Mouse (Mus musculus) right cerebral cortex, postnatal 4 days (tissue): ENCODE measurements at regions not wholly inside any gene's neighbourhood (a gene's known extent, or its start where the extent isn't known, plus 50 kb on each side); places are given as distances from the start of the nearest gene placed in this dataset.
A peak's percentile ranks its signal among the peaks of the same experiment; 100 is the strongest.

Experiments
- DNase-seq: peaks from one replicate; pipeline ENCODE4 v3.0.0-alpha.2; 2022

DNA sequence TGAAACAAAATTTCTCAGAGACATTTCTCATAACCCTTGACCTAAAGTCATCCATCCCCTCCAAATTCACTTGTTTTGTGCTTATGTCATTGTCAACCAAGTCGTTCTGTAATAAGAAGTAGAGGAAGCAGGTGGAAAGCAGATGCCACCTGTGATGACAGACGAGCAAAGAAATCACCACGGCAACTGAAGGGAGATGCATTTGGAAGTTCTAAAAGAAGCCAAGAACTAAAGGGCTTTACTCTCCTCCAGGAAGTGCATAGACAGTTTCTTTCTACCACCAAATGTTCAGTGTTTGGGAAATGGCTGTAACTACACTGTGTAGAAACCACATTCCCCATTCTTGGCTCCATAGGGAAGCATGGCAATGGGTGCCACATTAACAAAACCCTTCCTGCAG is 317.4 kb downstream of the Gm10184 start:
- no peak for DNase-seq

DNA sequence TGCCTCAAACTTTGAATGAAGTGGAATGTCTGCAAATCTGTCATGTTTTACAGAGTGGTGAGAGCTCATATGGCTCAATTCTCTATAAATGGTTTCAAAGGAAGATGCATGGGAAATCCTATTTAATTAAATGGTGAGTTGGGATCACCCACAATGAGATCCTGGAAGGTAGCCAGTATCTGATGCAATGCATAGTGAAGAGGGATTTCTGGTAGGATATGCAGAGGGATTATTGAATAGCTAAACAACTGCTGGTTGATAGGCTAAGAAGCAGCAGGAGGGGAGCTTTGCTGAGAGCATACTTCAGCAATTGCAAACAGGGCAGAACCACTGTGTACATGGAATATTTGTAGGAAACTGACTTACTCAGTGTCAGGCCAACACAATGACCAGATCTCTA is 350.7 kb downstream of the Gm10184 start:
- no peak for DNase-seq

DNA sequence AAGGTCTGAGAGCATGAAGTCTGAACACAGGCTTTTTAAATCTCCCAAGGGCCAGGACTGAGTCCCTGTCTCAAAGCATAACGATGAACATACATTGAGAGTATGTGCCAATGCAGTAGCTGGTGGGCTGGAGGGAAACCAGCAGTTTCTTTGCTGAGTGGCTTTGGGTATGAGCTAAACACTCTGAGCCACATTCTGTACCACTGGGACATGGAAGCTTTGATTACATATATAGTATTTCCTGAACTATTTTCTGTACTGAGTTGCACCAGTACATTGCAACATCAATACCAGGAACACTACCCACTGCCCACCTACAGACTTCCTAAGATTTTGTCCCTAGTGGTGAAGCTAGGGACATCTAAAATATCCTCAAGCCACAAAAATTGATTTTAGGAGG is 354.3 kb upstream of the Fshr start:
- no peak for DNase-seq

DNA sequence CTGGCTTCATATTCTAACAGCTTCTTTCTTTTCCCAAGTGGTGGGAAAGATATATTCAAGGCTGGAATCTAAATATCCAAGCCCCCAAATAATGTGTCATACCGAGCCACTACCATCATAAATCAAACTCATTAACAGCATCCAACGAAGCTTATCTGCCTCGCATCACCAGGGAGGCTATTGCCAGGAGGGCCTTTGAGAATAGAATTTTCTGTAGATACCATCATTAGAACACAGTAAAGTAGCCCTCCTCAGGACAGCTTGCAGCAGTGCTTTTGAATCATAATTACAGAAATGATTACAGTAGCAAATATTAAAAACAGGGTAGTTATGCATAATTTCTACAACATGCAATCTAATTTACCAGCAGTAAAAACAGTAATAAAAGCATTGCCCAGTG is 353.1 kb upstream of the Fshr start:
- no peak for DNase-seq

DNA sequence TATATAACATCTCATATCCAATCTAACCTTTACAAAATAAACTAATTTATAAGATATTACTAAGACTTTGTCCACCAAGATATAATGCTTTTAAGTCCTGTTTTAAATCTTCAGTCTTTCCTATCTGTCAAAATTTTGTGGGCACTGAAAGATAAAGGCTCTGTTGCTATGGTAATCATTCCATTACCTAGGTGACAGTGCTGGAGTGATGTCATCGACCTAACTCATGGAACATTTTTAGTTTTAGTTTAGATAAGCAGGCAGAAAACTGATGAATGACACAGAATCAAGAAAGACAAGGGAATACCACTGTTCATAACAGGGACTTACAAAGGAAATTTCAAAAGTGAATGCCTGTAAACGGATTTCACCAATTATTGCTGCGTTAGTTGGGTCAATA is 350.3 kb upstream of the Fshr start:
- DNase-seq: no peak

DNA sequence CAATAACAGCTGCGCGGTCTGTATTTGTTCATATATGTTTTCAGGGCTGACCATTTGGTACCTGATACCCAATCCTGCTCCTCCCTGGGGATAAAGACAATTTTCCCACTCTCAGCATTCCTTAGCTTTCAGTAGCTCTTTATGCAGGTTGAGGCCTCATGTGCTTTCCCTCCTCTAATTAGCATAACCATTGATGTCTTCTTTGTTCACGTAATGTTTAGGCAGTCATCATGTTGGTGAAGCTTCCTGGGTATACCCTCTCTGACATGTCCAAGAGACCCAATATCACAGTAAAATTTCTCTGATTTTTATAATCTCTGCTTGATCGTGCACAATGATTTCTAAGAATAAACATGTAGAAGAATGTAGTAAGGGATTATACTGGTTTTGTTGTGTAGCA is 321.4 kb upstream of the Fshr start:
- DNase-seq: no peak

DNA sequence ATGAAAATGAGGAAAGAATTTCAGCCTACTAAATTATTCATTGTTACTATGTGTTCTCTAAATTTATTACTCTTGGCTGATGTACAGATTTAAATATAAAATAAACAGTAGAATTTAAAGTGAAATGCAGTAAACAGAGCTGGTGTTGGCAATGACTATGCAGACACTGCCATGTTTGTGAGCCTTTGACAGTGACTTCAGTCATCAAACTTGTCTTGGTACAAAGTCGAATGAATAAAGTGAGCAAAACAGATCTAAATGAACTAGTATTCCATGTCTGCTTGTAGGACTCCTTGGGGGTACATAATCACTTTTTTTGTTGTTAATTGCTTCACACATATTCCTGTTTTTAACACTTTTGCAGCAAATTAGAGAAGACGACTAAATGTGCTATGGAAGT is 318.9 kb upstream of the Fshr start:
- DNase-seq: no peak

DNA sequence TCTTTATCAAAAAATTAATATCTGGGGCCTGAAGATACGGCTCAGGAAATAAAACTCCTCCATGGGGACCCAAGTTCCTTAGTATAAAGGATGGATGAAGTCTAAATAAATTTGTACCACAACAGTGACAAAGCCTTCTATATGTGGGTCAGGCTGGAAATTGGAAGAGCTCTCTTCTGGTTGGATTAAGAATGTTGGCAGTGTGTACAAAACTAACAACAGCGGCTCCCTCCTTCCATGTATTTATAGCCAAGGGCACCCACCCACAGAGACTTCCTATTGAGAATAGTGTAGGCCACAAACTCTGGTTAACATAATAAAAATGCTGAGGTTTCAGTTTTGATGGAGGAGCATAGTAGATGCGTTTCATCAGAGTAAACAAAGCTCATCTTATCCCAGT is 304.8 kb upstream of the Fshr start:
- no peak for DNase-seq

DNA sequence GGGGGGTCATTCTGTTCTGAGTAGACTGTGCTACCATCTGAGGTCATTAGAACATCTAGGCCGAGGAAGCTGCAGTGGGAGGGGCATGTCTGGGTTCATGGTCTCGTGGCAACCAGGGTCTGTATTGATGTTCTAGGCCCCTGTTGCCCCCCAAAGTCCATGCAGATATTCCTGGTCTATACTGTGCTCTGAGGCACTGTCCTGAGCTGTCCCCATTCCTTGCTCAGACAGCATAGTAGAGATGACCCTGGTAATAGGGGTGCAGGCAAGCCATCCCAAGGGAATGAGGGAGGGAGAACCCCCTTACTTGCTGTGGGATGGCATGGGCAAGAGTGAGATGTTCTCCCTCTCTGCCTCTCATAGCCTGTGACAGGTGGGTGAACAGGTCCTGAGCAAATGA is 293.1 kb upstream of the Fshr start:
- DNase-seq: no peak

DNA sequence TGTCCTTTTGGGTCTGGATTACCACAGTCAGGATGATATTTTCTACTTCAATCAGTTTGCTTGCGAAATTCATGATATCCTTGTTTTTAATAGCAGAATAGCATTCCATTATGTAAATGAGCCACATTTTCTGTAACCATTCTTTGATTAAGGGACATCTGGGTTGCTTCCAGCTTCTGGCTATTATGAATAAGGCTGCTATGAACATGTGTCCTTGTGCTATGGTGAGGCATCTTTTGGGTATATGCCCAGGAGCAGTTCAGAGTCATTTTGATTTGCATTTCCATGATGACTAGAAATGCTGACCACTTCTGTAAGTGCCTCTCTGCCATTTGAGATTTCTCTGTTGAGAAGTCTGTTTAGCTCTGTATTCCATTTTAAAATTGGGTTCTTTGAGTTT is 266.0 kb upstream of the Fshr start:
- DNase-seq: no peak

DNA sequence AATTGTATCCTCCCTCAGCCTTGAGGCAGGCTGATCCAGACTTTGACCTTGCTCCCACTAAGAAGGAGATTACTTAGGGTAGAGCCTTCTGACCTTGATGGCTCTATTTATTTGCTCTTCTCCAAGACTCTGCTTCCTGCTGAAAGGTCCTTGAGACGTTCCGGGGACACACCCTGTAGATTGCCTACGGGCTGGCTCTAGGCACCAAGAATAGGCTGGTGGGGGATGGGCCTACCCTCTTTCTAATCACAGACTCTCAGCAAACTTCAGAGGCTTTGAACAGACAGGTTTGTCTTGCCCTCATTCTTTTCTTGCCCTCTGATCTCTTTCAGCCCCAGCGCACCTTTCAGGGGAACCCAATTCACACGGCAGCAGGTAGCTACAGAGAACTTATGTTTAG is 265.4 kb upstream of the Fshr start:
- DNase-seq: no peak

DNA sequence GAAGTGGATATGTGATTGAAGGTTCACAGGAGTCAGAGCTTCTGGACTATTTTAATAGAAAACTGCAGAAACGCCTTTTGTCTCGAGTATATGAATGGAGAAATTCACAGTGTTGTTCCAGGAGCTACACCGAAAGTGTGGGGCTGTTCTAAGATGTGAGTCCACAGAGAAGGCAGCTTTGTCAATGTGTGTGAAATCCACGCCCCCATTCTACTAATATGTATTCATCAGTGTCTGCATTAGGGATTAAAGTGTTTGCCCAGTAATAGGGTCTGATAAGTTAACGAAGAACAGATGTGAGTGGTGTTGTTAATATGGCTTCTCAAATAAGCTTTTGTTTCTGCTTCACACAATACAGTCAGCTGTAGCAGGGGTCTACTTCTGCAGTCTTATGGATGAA is 260.0 kb upstream of the Fshr start:
- DNase-seq: no peak

DNA sequence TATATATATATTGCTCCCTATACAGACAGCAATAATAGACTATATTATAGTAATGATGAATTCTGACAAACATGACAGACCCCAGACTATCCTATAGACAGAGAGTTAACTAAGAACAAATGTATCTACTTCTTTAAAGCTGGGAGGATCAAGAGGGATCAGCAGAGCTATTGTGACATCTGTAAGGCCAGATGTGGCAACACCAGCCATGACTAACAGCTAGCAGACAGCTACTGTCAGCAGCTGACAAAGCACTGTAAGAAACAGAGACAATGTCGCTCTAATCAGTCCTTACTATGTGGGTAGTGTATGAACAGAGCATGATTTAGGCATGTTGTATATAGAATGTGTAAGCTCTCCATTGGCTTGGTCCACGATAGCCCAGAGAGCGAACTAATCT is 253.8 kb upstream of the Fshr start:
- no peak for DNase-seq

DNA sequence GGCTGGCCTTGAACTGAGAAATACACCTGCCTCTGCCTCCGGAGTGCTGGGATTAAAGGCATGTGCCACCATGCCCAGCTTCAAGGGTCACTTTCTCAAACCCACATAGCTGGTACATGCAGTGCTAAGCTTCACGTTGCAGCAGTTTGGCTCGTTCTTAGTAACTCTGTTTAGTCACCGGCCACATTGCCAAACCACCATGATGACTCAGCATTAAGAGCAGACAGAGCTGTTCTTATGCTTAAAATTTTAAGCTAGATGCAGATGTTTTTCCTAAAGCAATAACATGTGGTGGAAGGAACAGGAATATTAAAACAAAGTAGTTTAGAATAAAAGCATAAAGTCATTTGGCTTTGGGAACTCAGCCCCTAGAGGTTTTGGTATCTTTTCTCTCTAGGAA is 250.2 kb upstream of the Fshr start:
- DNase-seq: no peak

DNA sequence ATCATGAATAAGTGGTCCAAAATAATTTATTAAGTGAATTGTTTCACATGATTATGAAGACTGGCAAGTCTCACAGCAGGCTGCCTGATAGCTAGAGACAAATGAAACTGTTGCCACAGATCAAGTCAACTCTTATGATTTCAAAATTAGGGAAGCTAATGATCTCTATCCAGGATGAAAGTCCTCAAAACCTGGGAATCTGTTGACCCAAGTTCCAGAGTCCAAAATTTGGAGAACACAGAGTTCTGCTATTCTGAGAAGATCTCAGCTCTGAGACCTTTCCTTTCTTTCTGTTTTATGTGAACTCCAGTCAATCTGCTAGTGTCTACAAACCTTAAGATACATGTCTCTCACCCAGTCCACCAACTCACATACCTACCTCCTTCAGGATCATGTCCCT is 248.9 kb upstream of the Fshr start:
- no peak for DNase-seq

DNA sequence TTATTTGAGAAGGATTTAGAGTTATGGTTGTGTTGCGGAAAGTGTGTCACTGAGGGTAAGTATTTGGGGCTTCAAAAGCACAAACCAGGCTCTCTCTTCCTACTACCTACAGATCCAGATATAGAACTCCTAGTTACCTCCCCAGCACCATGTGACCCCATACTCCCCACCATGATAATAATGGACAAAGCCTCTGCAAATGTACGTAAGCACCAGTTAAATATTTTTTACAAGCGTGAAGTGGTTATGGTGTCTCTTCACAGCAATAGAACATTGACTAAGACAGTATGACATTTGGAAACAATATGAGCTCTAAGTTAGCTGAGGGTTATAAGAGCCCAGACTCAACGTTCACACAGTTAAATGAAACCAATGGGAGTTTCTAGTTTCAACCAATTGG is 233.8 kb upstream of the Fshr start:
- DNase-seq: no peak

DNA sequence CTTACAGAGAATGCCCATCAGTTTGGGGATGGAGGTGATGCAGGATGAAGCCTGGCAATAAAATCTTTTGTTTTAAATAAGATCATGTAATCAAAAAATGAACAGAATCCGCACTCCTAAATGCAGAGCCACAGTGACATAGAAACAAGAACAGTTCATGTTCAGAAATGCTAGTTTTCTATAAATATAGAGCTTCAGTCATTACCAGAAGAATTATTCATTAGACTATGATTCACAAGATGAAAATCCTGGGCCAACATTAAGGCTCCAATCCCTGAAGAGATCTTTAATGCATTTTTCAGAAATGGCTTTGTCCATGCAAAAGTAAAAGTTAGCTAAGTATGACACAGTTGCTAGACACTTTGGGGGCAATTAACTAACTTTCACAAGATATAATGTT is 209.6 kb upstream of the Fshr start:
- DNase-seq: no peak

DNA sequence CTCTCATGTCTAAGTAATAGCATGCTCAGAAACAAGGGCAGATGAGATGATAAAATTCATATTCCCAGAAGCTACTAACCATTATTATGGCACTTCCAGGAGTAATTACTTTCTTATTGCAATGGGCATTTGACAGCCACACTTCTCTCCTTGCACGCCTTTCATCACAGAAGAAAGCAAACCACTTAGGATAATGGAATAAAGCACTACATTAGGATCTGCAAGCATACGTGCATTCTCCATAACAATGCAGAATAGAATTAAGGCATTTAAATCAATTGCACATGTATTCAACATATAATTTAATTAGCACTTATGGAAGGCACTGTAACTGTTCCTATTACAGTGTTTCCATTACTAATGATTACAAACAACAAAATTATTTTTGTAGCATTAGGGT is 205.1 kb upstream of the Fshr start:
- no peak for DNase-seq

DNA sequence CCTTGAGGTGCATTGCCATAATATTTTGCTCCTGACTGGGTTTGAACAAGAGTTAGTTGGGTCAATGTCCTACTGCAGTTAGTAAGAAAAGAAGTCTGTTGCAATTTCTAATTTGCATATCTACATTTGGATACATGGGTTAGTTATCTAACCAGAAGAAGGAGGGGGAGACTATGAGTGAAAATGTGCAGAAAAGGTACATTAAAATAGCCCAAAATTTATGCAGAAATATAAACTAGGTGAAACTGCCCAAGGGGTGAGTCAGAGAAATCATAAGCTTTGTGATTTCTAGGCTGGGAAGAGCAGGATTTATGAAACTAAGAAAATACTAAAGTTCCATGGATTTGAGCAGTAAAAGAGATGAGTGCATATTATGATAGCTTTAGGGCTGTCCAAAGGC is 156.8 kb upstream of the Fshr start:
- no peak for DNase-seq

DNA sequence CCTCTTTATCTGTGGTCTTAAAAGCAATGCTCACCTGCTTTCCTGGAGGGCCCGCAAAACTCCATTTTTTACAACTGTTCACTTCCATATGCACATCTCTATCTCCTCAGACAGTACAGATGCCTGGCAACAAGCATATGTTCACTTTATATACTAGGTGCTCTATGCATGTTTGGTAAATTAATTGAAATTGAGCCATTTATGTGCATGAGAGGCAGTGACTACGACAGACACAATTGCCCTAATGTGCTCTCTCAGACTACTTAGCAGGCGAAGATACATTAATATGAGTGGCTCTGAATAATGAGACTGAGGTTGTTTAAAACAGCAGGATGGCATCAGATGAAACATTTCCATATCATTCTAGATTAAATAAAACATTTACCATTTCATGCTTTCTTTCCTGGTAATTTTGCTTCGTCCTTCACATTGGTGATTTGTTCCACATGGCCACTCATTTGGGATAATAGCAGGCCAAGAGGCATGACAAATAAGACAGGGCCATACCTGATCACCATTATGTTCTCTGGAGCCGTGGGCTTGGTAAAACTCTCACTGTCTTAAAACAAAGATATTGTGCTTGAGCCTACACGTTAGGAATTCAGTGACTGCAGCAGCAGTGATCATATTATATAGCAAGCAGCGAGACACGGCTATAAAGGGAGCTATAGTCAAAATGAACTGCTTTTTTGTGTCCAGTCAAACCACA is 140.2 kb upstream of the Fshr start:
- DNase-seq: no peak

DNA sequence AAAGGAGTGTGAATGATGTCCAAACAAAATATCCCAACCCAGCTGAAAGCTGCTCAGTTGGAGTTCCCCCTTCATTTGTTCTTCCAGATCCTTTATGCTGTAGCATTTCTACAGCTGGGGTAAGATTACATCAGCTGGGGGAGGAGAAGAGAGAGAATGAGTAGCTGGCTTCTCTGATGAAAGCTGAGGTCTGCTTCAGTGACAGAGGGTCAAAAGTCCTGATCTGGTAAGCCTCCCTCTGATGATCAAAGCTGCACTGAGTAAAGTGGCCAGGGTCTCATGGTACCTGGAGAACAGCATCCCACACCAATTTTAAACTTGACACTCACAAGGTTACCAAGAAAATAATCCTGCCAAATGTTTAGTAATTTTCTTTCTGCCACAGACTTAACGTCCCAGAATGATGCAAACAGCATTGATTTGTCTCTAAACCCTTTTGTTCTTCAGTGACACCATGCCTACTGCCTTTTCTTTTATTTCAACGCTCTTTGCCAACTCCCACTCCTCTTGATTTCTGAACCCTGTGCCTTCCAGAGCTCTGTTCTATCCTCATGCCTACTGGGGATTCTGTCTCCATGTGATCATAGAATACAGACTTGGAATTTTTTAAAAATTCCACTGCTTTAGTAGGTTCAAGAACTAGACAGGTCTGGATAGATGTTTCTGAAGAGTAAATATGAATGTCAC is 119.3 kb upstream of the Fshr start:
- DNase-seq: no peak

DNA sequence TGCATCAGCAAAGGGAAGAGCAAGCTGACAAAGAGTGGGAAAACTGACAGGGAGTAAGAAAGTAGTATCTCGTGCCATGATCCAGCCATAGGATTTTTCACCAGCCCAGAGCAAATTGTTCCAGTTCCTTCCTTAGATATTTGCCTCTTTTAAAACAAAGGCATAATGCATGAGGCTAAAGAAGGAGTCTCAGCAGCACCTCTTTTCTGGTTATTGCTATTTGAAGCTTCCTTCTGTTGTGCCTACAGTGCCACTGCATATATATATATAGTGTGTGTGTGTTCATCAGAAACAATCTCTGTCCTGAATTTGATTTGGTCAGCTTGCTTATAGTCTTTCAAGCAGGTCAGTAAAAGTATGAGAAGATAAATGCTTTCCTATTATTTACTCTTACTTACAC is 117.9 kb upstream of the Fshr start:
- no peak for DNase-seq

DNA sequence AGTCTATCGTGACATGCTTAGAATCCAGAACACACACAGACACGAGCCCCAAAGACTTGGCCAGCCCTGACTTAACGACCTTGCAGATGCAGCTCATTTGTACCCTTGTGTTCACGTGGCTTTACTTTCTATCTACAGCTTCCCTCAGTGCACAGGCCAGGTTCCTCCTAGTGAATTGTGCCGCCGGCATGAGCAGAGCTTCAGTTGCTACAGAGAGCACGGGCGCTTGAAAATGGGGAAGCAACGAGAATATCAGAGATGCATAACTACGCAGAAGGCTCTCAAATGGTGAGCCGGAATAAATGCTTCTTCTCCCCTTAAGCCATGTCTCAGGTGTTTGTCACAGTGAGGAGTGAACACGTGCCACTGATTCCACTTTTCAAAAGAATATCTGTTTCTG is 110.7 kb upstream of the Fshr start:
- no peak for DNase-seq

DNA sequence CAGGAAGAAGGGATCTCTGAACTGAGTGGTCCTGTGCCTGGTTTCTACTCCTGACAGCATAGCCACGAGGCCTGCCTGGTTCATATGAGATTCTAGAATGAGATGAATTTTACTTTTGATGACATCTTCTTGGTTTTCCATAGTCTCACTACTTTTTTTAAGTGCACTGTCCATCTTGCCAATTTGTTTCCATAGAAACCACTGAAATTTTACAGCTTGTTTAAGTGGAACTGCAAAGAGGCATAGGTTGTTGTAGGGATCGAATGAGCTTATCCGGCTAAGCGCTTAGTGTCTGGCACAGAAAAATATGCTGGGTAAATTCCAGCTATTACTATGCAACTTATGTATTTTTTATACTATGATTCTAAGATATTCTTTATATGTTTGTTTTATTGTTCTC is 100.8 kb upstream of the Fshr start:
- DNase-seq: no peak

DNA sequence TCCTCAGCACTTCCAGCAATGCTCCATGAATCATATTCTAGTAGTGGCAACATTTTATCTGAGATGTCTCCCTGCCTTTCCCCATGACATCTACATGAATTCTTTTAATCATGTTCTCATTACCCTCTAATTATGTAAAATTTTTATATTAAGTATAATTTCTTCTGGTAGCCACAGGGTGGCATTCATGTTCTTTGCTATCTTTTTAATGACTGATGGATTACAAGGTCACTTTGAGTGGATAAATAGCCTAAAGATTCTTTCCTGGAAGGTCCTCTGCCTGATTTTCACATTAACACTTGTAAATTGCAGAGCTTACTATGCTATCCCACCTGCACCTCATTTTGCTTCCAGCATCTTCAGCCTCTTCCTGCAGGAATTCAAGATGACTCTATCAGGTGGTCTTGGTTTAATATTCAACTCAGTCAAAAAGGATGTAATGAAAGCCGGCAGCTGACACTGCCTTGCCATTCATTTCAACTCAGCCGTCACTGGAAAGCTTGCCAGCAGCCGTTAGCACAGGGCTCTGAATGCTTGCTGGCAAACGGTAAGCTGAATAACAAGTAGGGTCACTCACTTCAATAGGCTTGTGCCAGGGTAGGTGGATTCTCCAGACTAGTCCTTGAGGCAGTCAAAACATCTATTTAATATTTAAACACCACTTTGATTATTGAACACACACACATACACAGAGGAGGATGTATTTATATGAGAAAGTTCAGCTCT is 97.0 kb upstream of the Fshr start:
- peak; percentile 10 for DNase-seq
